Mouse (Mus musculus): Measurements from ENCODE around the gene Wnt5b. TPM values are rescaled to one million over a fixed set of nuclear protein-coding genes. Genes with fewer than 3 reads are reported as not detected.

Gene Wnt5b
- total and polyA plus RNA-seq, 3 experiments = 0.04 TPM; not detected in 2

DNA sequence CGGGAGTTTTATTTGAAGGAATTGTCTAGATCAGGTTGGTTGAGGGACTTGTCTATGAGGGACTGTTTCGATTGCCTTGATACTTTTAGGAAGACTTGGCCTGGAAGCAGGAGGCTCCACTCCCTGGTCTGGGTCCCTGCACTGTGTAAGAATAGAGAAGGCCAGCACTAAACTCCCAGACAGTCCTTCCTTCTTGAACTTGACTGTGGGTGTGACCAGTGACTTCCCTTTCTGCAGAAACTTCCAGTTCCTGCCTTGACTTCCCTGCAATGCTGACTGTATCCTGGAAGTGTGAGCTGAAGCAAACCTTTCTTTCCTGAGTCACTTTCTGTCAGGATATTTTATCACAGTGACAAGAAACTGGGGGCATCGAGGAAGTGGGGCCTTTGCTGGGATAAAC, 73.4 kb downstream of the Wnt5b start:
- H3K27me3 ChIP-seq (ENCODE audit: control insufficient read depth in 1 of 2, insufficient read depth in 2 of 2, low read length in 2 of 2) = no peaks in the 10 kb centered on the region
- TF ChIP-seq KAT2A (conservative IDR thresholded peaks at IDR 0.05; ENCODE audit: low read depth, low read length) (no peak), EP300 (IDR thresholded peaks at IDR 0.05; ENCODE audit: low read depth in 1 of 2, low read length in 2 of 2) (0 out of 4 replicates have a peak, but pooled peaks of 1 of the 2 experiments have one; percentile 13)
- no peaks in the 10 kb centered on the region for H3K79me2 ChIP-seq (ENCODE audit: control insufficient read depth, insufficient read depth, low read length, poor library complexity)
- DNase-seq (ENCODE audit: low read depth, low spot score) = peak; percentile 50
- no peaks in the 10 kb centered on the region for H3K9me3 ChIP-seq (replicated peaks; ENCODE audit: insufficient read depth, low read length)
- H3K9ac ChIP-seq (ENCODE audit: control insufficient read depth, low read depth, low read length, poor library complexity, severe bottlenecking) = no peak overlapping the region
- no peak overlapping the region for H3K27ac ChIP-seq (ENCODE audit: control insufficient read depth, low read depth, low read length)
- no peak overlapping the region for H3K4me3 ChIP-seq (ENCODE audit: control insufficient read depth in 1 of 2, insufficient read depth in 1 of 2, low read depth in 2 of 2, low read length in 2 of 2)
- H3K4me1 ChIP-seq (ENCODE audit: control insufficient read depth in 1 of 2, insufficient read depth in 2 of 2, low read length in 2 of 2) = peaks cover 12 to 20% of the 10 kb centered on the region in 2 experiments
- H3K36me3 ChIP-seq (ENCODE audit: control insufficient read depth in 1 of 2, insufficient read depth in 2 of 2, low read length in 2 of 2) = peaks cover 0 to 19% of the 10 kb centered on the region in 2 experiments; a peak in 2 of 4 replicates

DNA sequence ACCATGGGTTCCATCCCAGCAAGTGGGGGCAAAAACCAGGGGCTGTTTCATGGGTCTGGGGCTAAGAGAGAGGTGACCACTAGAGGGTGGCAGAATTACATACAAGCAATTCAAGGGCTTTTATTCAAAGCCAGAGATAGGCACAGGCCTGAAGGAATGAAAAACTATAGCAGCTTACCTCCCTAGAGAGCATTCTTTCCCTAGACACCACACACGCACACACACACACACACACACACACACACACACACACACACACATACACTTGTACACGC, 76.4 kb downstream of the Wnt5b start:
- DNase-seq (ENCODE audit: low read depth, low spot score) = no peak
- no peak overlapping the region for H3K9ac ChIP-seq (ENCODE audit: control insufficient read depth, low read depth, low read length, poor library complexity, severe bottlenecking)
- H3K4me3 ChIP-seq (ENCODE audit: control insufficient read depth in 1 of 2, insufficient read depth in 1 of 2, low read depth in 2 of 2, low read length in 2 of 2) = no peak overlapping the region
- H3K79me2 ChIP-seq (ENCODE audit: control insufficient read depth, insufficient read depth, low read length, poor library complexity) = no peaks in the 10 kb centered on the region
- TF ChIP-seq RAD21 (IDR thresholded peaks at IDR 0.05; ENCODE audit: low read depth, low read length) (peak; percentile 57), MAFK (IDR thresholded peaks at IDR 0.05; ENCODE audit: borderline replicate concordance, low read depth, low read length) (no peak), MEF2A (IDR thresholded peaks at IDR 0.05; ENCODE audit: extremely low read depth, insufficient replicate concordance, low read depth, low read length, poor library complexity, severe bottlenecking) (no peak), MAZ (IDR thresholded peaks at IDR 0.05; ENCODE audit: low read depth, low read length) (no peak), CTCF (IDR thresholded peaks at IDR 0.05 in 2 of 3, conservative IDR thresholded peaks at IDR 0.05 in 1 of 3; ENCODE audit: control insufficient read depth in 1 of 3, insufficient read depth in 1 of 3, low read depth in 2 of 3, low read length in 3 of 3, poor library complexity in 1 of 3, severe bottlenecking in 1 of 3) (peak; percentile 5 to 47 (median 30); a peak in 2 of 6 replicates), ZKSCAN1 (IDR thresholded peaks at IDR 0.05; ENCODE audit: low read depth, low read length) (no peak), SMC3 (IDR thresholded peaks at IDR 0.05; ENCODE audit: low read depth, low read length) (peak; percentile 30; the same call in 1 of the 2 replicates)
- H3K27me3 ChIP-seq (ENCODE audit: control insufficient read depth in 1 of 2, insufficient read depth in 2 of 2, low read length in 2 of 2) = peaks cover 5 to 6% of the 10 kb centered on the region in 2 experiments
- H3K4me1 ChIP-seq (ENCODE audit: control insufficient read depth in 1 of 2, insufficient read depth in 2 of 2, low read length in 2 of 2) = peaks cover 0 to 9% of the 10 kb centered on the region in 2 experiments; a peak in 3 of 4 replicates
- no peaks in the 10 kb centered on the region for H3K9me3 ChIP-seq (replicated peaks; ENCODE audit: insufficient read depth, low read length)
- H3K27ac ChIP-seq (ENCODE audit: control insufficient read depth, low read depth, low read length) = no peak overlapping the region
- peaks cover 0 to 4% of the 10 kb centered on the region in 2 experiments; a peak in 2 of 4 replicates for H3K36me3 ChIP-seq (ENCODE audit: control insufficient read depth in 1 of 2, insufficient read depth in 2 of 2, low read length in 2 of 2)

DNA sequence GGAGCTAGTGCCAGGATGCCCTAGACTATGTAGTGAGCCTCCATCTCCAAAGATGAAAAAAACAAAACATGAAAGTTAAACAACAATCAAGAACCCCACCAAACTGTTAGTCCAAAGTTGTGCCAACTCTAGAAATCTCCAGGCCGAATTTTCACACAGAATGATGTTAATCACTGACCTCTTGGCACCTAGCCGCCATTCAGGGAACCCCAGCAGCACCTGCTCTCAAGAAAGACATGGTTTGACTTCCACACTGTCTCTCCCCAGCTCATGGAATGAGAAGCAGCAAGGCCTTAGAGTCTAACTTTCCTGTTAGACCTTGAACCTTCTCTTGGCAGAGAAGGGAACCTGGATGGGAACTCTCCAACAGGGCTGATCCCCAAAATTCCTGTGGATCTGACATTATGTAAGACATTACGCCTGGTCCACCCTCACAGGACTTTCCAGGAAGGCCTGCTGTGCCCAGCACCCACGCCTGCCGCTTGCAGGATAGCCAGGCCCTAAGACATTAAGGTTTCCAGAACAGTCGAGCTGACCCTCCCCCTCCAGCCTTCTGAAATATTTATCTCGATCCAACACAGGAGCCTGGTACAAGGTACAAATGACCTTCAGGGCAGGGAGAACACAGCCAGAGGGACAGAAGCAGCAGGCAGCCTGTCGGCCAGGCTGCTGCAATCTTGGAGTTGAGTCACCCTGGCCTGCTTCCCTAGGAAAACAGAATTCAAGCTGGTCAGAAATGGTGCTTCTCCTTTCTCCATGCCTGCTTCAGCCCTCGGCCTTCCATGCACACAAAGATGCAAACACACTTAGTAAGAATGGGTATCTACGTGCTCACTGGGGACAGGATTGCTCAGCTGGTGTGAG, 77.0 kb downstream of the Wnt5b start:
- Histone ChIP-seq H3K9me3 (replicated peaks; ENCODE audit: insufficient read depth, low read length) (no peaks in the 10 kb centered on the region), H3K4me1 (ENCODE audit: control insufficient read depth in 1 of 2, insufficient read depth in 2 of 2, low read length in 2 of 2) (peaks cover 0 to 4% of the 10 kb centered on the region in 2 experiments; a peak in 3 of 4 replicates), H3K4me3 (ENCODE audit: control insufficient read depth in 1 of 2, insufficient read depth in 1 of 2, low read depth in 2 of 2, low read length in 2 of 2) (no peak overlapping the region), H3K27me3 (ENCODE audit: control insufficient read depth in 1 of 2, insufficient read depth in 2 of 2, low read length in 2 of 2) (peaks cover 7 to 9% of the 10 kb centered on the region in 2 experiments), H3K9ac (ENCODE audit: control insufficient read depth, low read depth, low read length, poor library complexity, severe bottlenecking) (no peak overlapping the region), H3K36me3 (ENCODE audit: control insufficient read depth in 1 of 2, insufficient read depth in 2 of 2, low read length in 2 of 2) (peaks cover 0 to 2% of the 10 kb centered on the region in 2 experiments; a peak in 2 of 4 replicates), H3K27ac (ENCODE audit: control insufficient read depth, low read depth, low read length) (no peak overlapping the region), H3K79me2 (ENCODE audit: control insufficient read depth, insufficient read depth, low read length, poor library complexity) (no peaks in the 10 kb centered on the region)
- no peak for DNase-seq (ENCODE audit: low read depth, low spot score)
- TF ChIP-seq SMC3 (IDR thresholded peaks at IDR 0.05; ENCODE audit: low read depth, low read length) (no peak), MEF2A (IDR thresholded peaks at IDR 0.05; ENCODE audit: extremely low read depth, insufficient replicate concordance, low read depth, low read length, poor library complexity, severe bottlenecking) (no peak), MYC (IDR thresholded peaks at IDR 0.05; ENCODE audit: low read depth, low read length) (no peak), TAL1 (IDR thresholded peaks at IDR 0.05; ENCODE audit: low read length) (no peak), ZNF384 (IDR thresholded peaks at IDR 0.05; ENCODE audit: low read depth, low read length) (no peak), MAX (IDR thresholded peaks at IDR 0.05; ENCODE audit: low read length) (no peak), MYB (IDR thresholded peaks at IDR 0.05; ENCODE audit: low read depth, low read length) (no peak), E2F4 (IDR thresholded peaks at IDR 0.05; ENCODE audit: borderline replicate concordance, low read depth, low read length) (no peak), USF1 (IDR thresholded peaks at IDR 0.05; ENCODE audit: low read depth, low read length) (no peak), JUND (IDR thresholded peaks at IDR 0.05; ENCODE audit: low read depth, low read length) (no peak)
